Mouse (Mus musculus) myocyte (in vitro differentiated cells): Measurements from ENCODE around the gene Lep. TPM values are rescaled to one million over a fixed set of nuclear protein-coding genes. Genes with fewer than 3 reads are reported as not detected.

Experiments
- H3K27me3 ChIP-seq: one replicate; pipeline ENCODE4 v1.6.1; 2011; ENCODE audit not compliant: control insufficient read depth, insufficient read depth, insufficient read length
- H3K36me3 ChIP-seq: one replicate; pipeline ENCODE4 v1.6.1; 2011; ENCODE audit not compliant: control insufficient read depth, insufficient read depth
- H3K4me2 ChIP-seq: one replicate; pipeline ENCODE4 v1.6.1; 2011; ENCODE audit warnings: low read depth, control low read depth
- H3K4me3 ChIP-seq: one replicate; pipeline ENCODE4 v1.5.1; 2011; ENCODE audit warnings: mild to moderate bottlenecking, control low read depth, moderate library complexity
- H3K79me2 ChIP-seq: one replicate; pipeline ENCODE4 v1.6.1; 2011; ENCODE audit not compliant: control insufficient read depth, insufficient read depth
- H3ac ChIP-seq: one replicate; pipeline ENCODE4 v1.6.1; 2011; ENCODE audit not compliant: control insufficient read depth, insufficient read length
- CEBPB ChIP-seq: IDR thresholded peaks from 2 replicates; pipeline ENCODE4 v1.6.1; 2011; ENCODE audit warnings: mild to moderate bottlenecking, moderate library complexity; ENCODE audit not compliant: poor library complexity, insufficient read depth, severe bottlenecking
- E2F4 ChIP-seq: IDR thresholded peaks from one replicate; pipeline ENCODE4 v1.6.1; 2011; ENCODE audit warnings: mild to moderate bottlenecking, control low read depth, moderate library complexity; ENCODE audit not compliant: insufficient read depth
- MAX ChIP-seq: IDR thresholded peaks from one replicate; pipeline ENCODE4 v1.6.1; 2011; ENCODE audit warnings: low read depth, mild to moderate bottlenecking, control low read depth
- MYOD1 ChIP-seq, 3 experiments: IDR thresholded peaks; one replicate each; pipeline ENCODE4 v1.6.1; 2011; ENCODE audit warnings: control low read depth in 2 of 3, low read depth in 2 of 3, mild to moderate bottlenecking in 2 of 3, moderate library complexity in 1 of 3; ENCODE audit not compliant: insufficient read length in 2 of 3, control insufficient read depth in 1 of 3
- MYOG ChIP-seq, 3 experiments: IDR thresholded peaks; one replicate each; pipeline ENCODE4 v1.6.1; 2011; ENCODE audit warnings: control low read depth in 2 of 3, low read depth in 2 of 3, mild to moderate bottlenecking in 2 of 3; ENCODE audit not compliant: insufficient read length in 2 of 3, control insufficient read depth in 1 of 3, insufficient read depth in 1 of 3
- POLR2A ChIP-seq: IDR thresholded peaks from one replicate; pipeline ENCODE4 v1.6.1; 2011; ENCODE audit warnings: low read depth, mild to moderate bottlenecking, control low read depth, moderate library complexity; ENCODE audit not compliant: insufficient read length
- POLR2AphosphoS2 ChIP-seq: IDR thresholded peaks from one replicate; pipeline ENCODE4 v1.6.1; 2011; ENCODE audit warnings: low read depth, control low read depth; ENCODE audit not compliant: insufficient read length
- REST ChIP-seq: IDR thresholded peaks from one replicate; pipeline ENCODE4 v1.6.1; 2011; ENCODE audit warnings: mild to moderate bottlenecking, control low read depth, moderate library complexity; ENCODE audit not compliant: insufficient read depth, insufficient read length
- SRF ChIP-seq: IDR thresholded peaks from one replicate; pipeline ENCODE4 v1.6.1; 2011; ENCODE audit warnings: low read depth; ENCODE audit not compliant: control insufficient read depth, insufficient read length
- TCF12 ChIP-seq: IDR thresholded peaks from one replicate; pipeline ENCODE4 v1.6.1; 2011; ENCODE audit warnings: mild to moderate bottlenecking, control low read depth; ENCODE audit not compliant: poor library complexity, insufficient read depth, severe bottlenecking
- TCF3 ChIP-seq: IDR thresholded peaks from one replicate; pipeline ENCODE4 v1.6.1; 2011; ENCODE audit warnings: low read depth, control low read depth; ENCODE audit not compliant: insufficient read length
- USF1 ChIP-seq: IDR thresholded peaks from one replicate; pipeline ENCODE4 v1.6.1; 2011; ENCODE audit warnings: low read depth, mild to moderate bottlenecking, control low read depth, moderate library complexity
- polyA plus RNA-seq: library from polyadenylated mRNA; unstranded; fragments of >200 nt; fragmentation: generic; extraction: Trizol; gene quantifications from one replicate; pipeline ENCODE4 v1.2.1, GENCODE M21; 2012; ENCODE audit warnings: missing spikeins

The Lep gene
- polyA plus RNA-seq, 1 experiment: not detected

DNA sequence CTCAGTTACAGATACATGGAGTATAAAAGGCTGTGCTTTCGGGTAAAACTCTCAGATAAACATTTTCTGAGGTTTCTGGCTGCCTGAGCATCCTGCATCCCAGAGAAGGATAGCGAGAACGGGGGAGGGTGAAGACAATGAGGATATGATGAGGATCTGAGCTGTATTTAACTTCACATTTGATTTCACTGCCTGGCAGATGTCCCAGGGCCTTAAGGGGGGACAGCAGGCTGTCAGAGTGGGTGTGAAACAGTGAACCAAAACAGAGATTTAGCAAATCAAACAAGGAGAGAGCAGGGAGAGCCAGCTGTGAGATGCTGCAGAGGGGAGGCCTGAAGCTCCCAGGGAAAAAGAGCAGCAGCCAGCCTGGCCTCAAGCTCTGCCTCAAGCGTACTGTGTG, 19.3 kb downstream of the Lep start:
- Histone ChIP-seq H3K27me3 (peaks cover 15% of the 10 kb centered on the region), H3ac (no peak overlapping the region), H3K79me2 (no peaks in the 10 kb centered on the region), H3K4me3 (no peak overlapping the region), H3K4me2 (no peak overlapping the region), H3K36me3 (no peaks in the 10 kb centered on the region)
- TF ChIP-seq E2F4: no peak
- no peak for TF ChIP-seq POLR2A
- TF ChIP-seq TCF3: no peak

- Histone ChIP-seq H3K4me2 (no peak overlapping the region), H3ac (no peak overlapping the region), H3K4me3 (no peak overlapping the region), H3K79me2 (no peaks in the 10 kb centered on the region), H3K36me3 (no peaks in the 10 kb centered on the region), H3K27me3 (peaks cover 9% of the 10 kb centered on the region)
- TF ChIP-seq MYOD1 (IDR thresholded peaks at IDR 0.05; ENCODE audit: control insufficient read depth in 1 of 3, insufficient read length in 2 of 3, low read depth in 2 of 3) (no peak), TCF12 (no peak)
Measured at GRCm38 (mm10) chr6:29081826-29082363, 21.9 kb downstream of the Lep start.

GRCm38 (mm10) chr6:29082776-29083354, 22.8 kb downstream of the Lep start:
- Histone ChIP-seq H3K36me3 (no peaks in the 10 kb centered on the region), H3K27me3 (peaks cover 6% of the 10 kb centered on the region), H3K4me2 (no peak overlapping the region), H3K79me2 (no peaks in the 10 kb centered on the region), H3ac (no peak overlapping the region), H3K4me3 (no peak overlapping the region)
- TF ChIP-seq TCF3: no peak
- TF ChIP-seq POLR2A: no peak
- no peak for TF ChIP-seq TCF12
- no peak for TF ChIP-seq USF1
- no peak for TF ChIP-seq E2F4
- no peak for TF ChIP-seq MYOG (IDR thresholded peaks at IDR 0.05; ENCODE audit: control insufficient read depth in 1 of 3, insufficient read depth in 1 of 3, insufficient read length in 2 of 3, low read depth in 2 of 3)
- no peak for TF ChIP-seq CEBPB
- no peak for TF ChIP-seq REST
- TF ChIP-seq SRF: no peak
- no peak for TF ChIP-seq POLR2AphosphoS2
- no peak for TF ChIP-seq MAX
- no peak for TF ChIP-seq MYOD1 (IDR thresholded peaks at IDR 0.05; ENCODE audit: control insufficient read depth in 1 of 3, insufficient read length in 2 of 3, low read depth in 2 of 3)

DNA sequence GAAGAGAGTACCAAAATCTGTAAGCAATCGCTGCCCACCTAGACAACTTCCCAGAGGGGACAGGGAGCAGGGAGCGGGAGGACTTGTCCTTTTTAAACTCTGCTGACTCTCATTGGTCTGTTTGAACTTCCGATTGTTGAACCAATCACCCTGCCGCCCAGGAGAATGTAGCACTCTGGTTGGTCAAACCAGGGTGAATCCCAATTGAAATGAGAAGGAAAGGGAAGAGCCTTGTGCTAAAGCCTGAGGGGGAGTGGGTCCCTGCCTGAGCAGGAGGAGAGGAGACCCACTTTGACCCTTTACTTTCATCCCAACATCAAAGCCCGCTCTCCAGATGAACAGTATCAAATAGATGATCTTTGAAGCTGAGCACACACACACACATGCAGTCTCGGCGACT, 24.4 kb downstream of the Lep start:
- Histone ChIP-seq H3K4me2 (no peak overlapping the region), H3K4me3 (no peak overlapping the region), H3K27me3 (peaks cover 6% of the 10 kb centered on the region), H3K79me2 (no peaks in the 10 kb centered on the region), H3K36me3 (no peaks in the 10 kb centered on the region), H3ac (no peak overlapping the region)
- TF ChIP-seq REST: no peak
- TF ChIP-seq POLR2A: no peak
- TF ChIP-seq E2F4: no peak
- no peak for TF ChIP-seq USF1
- no peak for TF ChIP-seq MAX
- TF ChIP-seq CEBPB: no peak
- no peak for TF ChIP-seq POLR2AphosphoS2
- no peak for TF ChIP-seq TCF3
- TF ChIP-seq MYOD1 (IDR thresholded peaks at IDR 0.05; ENCODE audit: control insufficient read depth in 1 of 3, insufficient read length in 2 of 3, low read depth in 2 of 3): no peak
- TF ChIP-seq TCF12: no peak
- no peak for TF ChIP-seq SRF
- no peak for TF ChIP-seq MYOG (IDR thresholded peaks at IDR 0.05; ENCODE audit: control insufficient read depth in 1 of 3, insufficient read depth in 1 of 3, insufficient read length in 2 of 3, low read depth in 2 of 3)

GRCm38 (mm10) chr6:29087921-29088709, 28.1 kb downstream of the Lep start:
- Histone ChIP-seq H3K4me2 (peak overlapping the region; percentile 7), H3K79me2 (no peaks in the 10 kb centered on the region), H3K27me3 (peaks cover 6% of the 10 kb centered on the region), H3K36me3 (no peaks in the 10 kb centered on the region), H3K4me3 (no peak overlapping the region), H3ac (no peak overlapping the region)
- peak in 1 of 3 experiments; percentile 33 for TF ChIP-seq MYOG (IDR thresholded peaks at IDR 0.05; ENCODE audit: control insufficient read depth in 1 of 3, insufficient read depth in 1 of 3, insufficient read length in 2 of 3, low read depth in 2 of 3)
- TF ChIP-seq POLR2A: peak; percentile 38
- no peak for TF ChIP-seq POLR2AphosphoS2
- TF ChIP-seq CEBPB: peak; percentile 90
